Mouse (Mus musculus): ENCODE measurements around the gene Sfrp5.
A peak's percentile ranks its signal among the peaks of the same experiment; 100 is the strongest.

- TF ChIP-seq CTCF (IDR thresholded peaks at IDR 0.05; ENCODE audit: low read depth) (peak; percentile 95), EP300 (IDR thresholded peaks at IDR 0.05; ENCODE audit: low read depth) (no peak)
Measured at GRCm38 (mm10) chr19:42166130-42166529, 35.9 kb downstream of the Sfrp5 start.

Measured in liver, embryonic 14.5 days (tissue).